Mouse (Mus musculus): Measurements from ENCODE around the gene Cdh4.

DNA sequence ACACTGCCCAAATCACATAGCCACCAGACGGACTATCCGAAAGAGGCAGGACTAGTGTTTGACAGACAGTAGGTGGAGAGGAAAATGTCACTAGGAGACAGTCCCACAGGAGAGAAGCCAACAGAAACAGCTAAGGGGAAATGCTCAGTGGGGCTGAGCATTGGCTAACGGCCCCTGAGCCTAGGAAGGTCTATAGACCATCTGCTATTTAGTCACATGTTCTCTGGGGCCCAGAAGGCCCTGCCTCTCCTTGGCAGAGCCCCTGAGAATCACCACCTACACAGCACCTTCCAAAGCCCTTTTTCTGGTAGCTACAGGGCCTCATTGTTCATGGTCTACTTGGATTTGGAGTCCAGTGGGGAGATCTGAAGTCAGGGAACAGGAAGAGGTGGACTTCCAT, 271.9 kb downstream of the Cdh4 start:
- TF ChIP-seq POLR2A (IDR thresholded peaks at IDR 0.05; ENCODE audit: borderline replicate concordance, insufficient read depth, low read length) (no peak), CTCF (IDR thresholded peaks at IDR 0.05; ENCODE audit: borderline replicate concordance, insufficient read depth, low read depth, low read length) (no peak)

Data from cerebellum, adult 2 months (tissue).